Mouse (Mus musculus) midbrain, embryonic 13.5 days (tissue): Measurements from ENCODE around the gene Poldip3. TPM values are rescaled to one million over a fixed set of nuclear protein-coding genes. Genes with fewer than 3 reads are reported as not detected.

Experiments
- ATAC-seq: fragments of 200-750 bp; cut with Nextera tagmentation; 2 replicates; pipeline ENCODE4 v1.8.0; 2017; ENCODE audit warnings: mild to moderate bottlenecking, moderate TSS enrichment, moderate library complexity
- H3K27ac ChIP-seq: fragments of 300-500 bp; sonication (generic); 2 replicates; pipeline ENCODE4 v1.5.1; 2015; ENCODE audit warnings: inconsistent platforms, mild to moderate bottlenecking, moderate library complexity
- H3K27me3 ChIP-seq: fragments of 300-500 bp; sonication (generic); 2 replicates; pipeline ENCODE4 v1.6.1; 2015; ENCODE audit warnings: mild to moderate bottlenecking, inconsistent platforms
- H3K36me3 ChIP-seq: fragments of 300-500 bp; sonication (generic); 2 replicates; pipeline ENCODE4 v1.6.1; 2015; ENCODE audit warnings: mild to moderate bottlenecking, inconsistent platforms
- H3K4me1 ChIP-seq: fragments of 300-500 bp; sonication (generic); replicated peaks from 2 replicates; pipeline ENCODE4 v1.6.1; 2015; ENCODE audit warnings: inconsistent platforms
- H3K4me2 ChIP-seq: fragments of 300-500 bp; sonication (generic); replicated peaks from 2 replicates; pipeline ENCODE4 v1.6.1; 2015; ENCODE audit warnings: moderate library complexity, mild to moderate bottlenecking, inconsistent platforms
- H3K4me3 ChIP-seq: fragments of 300-500 bp; sonication (generic); replicated peaks from 2 replicates; pipeline ENCODE4 v1.5.1; 2015; ENCODE audit warnings: mild to moderate bottlenecking, inconsistent platforms
- H3K9ac ChIP-seq: fragments of 300-500 bp; sonication (generic); replicated peaks from 2 replicates; pipeline ENCODE4 v1.6.1; 2015; ENCODE audit warnings: mild to moderate bottlenecking, inconsistent platforms
- H3K9me3 ChIP-seq: fragments of 300-500 bp; sonication (generic); 2 replicates; pipeline ENCODE4 v1.6.1; 2016; ENCODE audit warnings: mild to moderate bottlenecking, inconsistent platforms
- WGBS: fragments of 180-500 bp; shearing (Covaris S2); methylation state at CpG from one replicate; pipeline ENCODE4 v1.1.7; 2015; 5-methylcytosine and 5-hydroxymethylcytosine counted together
- polyA plus RNA-seq: library from polyadenylated mRNA; unstranded; fragments of >200 nt; fragmentation: Nextera tagmentation; extraction: Ambion mirVana; gene quantifications from 2 replicates; pipeline ENCODE4 v1.2.1, GENCODE M21; 2015

Poldip3 gene
- polyA plus RNA-seq, 1 experiment from 2014 or later: 166 TPM

- no peak overlapping the region for H3K9ac ChIP-seq
- 0 out of 2 replicates have a peak, but pooled peaks cover 3% of the 10 kb centered on the region for H3K27me3 ChIP-seq
- no peaks in the 10 kb centered on the region for H3K9me3 ChIP-seq
- H3K4me1 ChIP-seq: peaks cover 28% of the 10 kb centered on the region
- H3K4me3 ChIP-seq: no peak overlapping the region
- WGBS: 70% methylated on average over 7 of the region's 7 CpGs
- no peak for ATAC-seq
- no peak overlapping the region for H3K4me2 ChIP-seq
- H3K36me3 ChIP-seq: peaks cover 55% of the 10 kb centered on the region
- 0 out of 2 replicates have a peak overlapping the region, but pooled peaks have one; percentile 3 for H3K27ac ChIP-seq
These were observed 30.8 kb downstream of the Poldip3 start for GRCm38 (mm10) chr15:83118360-83118759.

- H3K27ac ChIP-seq: no peak overlapping the region
- H3K9me3 ChIP-seq: no peaks in the 10 kb centered on the region
- no peak overlapping the region for H3K4me3 ChIP-seq
- H3K4me2 ChIP-seq: no peak overlapping the region
- no peak overlapping the region for H3K9ac ChIP-seq
- 0 out of 2 replicates have a peak, but pooled peaks cover 3% of the 10 kb centered on the region for H3K27me3 ChIP-seq
- ATAC-seq: no peak
- peaks cover 35% of the 10 kb centered on the region for H3K4me1 ChIP-seq
- peaks cover 54% of the 10 kb centered on the region for H3K36me3 ChIP-seq
- 32% methylated on average over 6 of the region's 6 CpGs for WGBS
These were observed 34.1 kb downstream of the Poldip3 start for GRCm38 (mm10) chr15:83115071-83115470.

DNA sequence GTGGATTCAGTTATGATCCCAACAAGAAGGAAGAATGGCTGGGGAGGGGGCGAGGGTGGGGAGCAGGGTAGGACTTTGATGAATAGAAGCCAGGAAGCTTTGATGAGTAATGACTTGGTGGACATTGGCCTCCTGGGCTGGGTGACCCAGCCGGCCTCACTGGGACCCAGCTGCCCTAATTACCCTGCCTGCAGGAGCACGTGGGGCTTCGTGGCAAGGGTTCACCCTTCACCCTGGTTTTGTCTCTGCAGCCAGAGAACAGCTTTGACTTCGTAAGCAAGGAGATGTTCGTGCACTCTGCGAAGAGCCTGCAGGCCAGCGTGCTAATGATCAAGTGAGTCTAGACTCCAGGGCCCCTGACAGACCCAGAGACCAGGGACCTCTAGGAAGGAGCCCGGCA, 35.1 kb downstream of the Poldip3 start:
- H3K27ac ChIP-seq: no peak overlapping the region
- H3K36me3 ChIP-seq: peaks cover 45% of the 10 kb centered on the region
- 0 out of 2 replicates have a peak, but pooled peaks cover 3% of the 10 kb centered on the region for H3K27me3 ChIP-seq
- 0 out of 2 replicates have a peak overlapping the region, but pooled peaks have one; percentile 29 for H3K9ac ChIP-seq
- no peak overlapping the region for H3K4me3 ChIP-seq
- WGBS: 72% methylated on average over 9 of the region's 9 CpGs
- H3K4me1 ChIP-seq: peaks cover 35% of the 10 kb centered on the region
- ATAC-seq: no peak
- no peak overlapping the region for H3K4me2 ChIP-seq
- no peaks in the 10 kb centered on the region for H3K9me3 ChIP-seq

GRCm38 (mm10) chr15:83112898-83113297, 36.3 kb downstream of the Poldip3 start:
- WGBS: 12% methylated on average over 9 of the region's 11 CpGs
- ATAC-seq: peak; percentile 59; the same call in 1 of the 2 replicates
- Histone ChIP-seq H3K4me2 (0 out of 2 replicates have a peak overlapping the region, but pooled peaks have one; percentile 19), H3K9me3 (no peaks in the 10 kb centered on the region), H3K4me3 (no peak overlapping the region), H3K9ac (0 out of 2 replicates have a peak overlapping the region, but pooled peaks have one; percentile 44), H3K4me1 (peaks cover 30% of the 10 kb centered on the region), H3K36me3 (peaks cover 35% of the 10 kb centered on the region), H3K27me3 (0 out of 2 replicates have a peak, but pooled peaks cover 3% of the 10 kb centered on the region), H3K27ac (no peak overlapping the region)

DNA sequence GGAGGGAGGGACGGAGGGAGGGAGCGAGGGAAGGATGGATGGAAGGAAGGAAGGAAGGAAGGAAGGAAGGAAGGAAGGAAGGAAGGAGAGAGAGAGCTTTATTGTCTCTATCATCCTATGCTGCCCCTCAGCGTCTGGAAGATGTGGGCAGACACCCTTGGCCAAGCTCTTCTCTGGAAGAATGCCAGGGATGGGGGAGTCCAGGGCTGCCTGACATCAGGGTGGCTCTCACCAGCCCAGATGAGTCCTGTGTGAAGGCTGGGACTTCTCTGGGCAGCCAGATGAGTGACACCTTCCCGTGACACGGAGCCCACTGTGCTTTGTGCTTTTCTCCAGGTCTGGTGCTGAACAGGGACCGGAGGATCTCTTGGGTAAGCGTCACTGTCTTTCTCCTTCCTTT, 37.3 kb downstream of the Poldip3 start:
- Histone ChIP-seq H3K27me3 (0 out of 2 replicates have a peak, but pooled peaks cover 3% of the 10 kb centered on the region), H3K4me1 (peaks cover 36% of the 10 kb centered on the region), H3K4me3 (no peak overlapping the region), H3K4me2 (no peak overlapping the region), H3K9ac (no peak overlapping the region), H3K36me3 (peaks cover 24% of the 10 kb centered on the region), H3K27ac (no peak overlapping the region), H3K9me3 (no peaks in the 10 kb centered on the region)
- ATAC-seq: no peak
- WGBS: 88% methylated on average over 7 of the region's 7 CpGs

DNA sequence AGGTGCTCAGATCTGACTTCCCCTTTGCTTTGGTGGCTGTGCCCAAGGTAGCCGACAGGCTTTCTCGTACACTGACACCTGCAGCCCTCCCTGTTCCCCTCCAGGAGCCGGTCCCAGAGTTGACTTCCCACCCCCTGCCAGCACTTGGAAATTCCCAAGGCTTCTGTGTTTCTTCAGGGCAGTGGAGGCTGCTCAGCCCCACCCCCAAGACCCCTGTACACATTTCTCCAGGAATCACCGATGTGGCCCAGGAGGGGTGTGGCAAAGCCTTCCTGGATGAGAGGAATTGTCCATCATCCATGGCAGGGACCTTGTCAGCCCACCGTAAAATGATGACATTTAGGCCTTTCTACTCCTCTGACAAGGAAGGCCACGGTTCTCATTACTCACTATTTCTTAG, 37.9 kb downstream of the Poldip3 start:
- no peak overlapping the region for H3K9ac ChIP-seq
- 0 out of 2 replicates have a peak, but pooled peaks cover 3% of the 10 kb centered on the region for H3K27me3 ChIP-seq
- H3K9me3 ChIP-seq: no peaks in the 10 kb centered on the region
- peaks cover 39% of the 10 kb centered on the region for H3K4me1 ChIP-seq
- 55% methylated on average over 6 of the region's 6 CpGs for WGBS
- peaks cover 19% of the 10 kb centered on the region for H3K36me3 ChIP-seq
- ATAC-seq: no peak
- H3K4me2 ChIP-seq: no peak overlapping the region
- no peak overlapping the region for H3K4me3 ChIP-seq
- H3K27ac ChIP-seq: no peak overlapping the region

DNA sequence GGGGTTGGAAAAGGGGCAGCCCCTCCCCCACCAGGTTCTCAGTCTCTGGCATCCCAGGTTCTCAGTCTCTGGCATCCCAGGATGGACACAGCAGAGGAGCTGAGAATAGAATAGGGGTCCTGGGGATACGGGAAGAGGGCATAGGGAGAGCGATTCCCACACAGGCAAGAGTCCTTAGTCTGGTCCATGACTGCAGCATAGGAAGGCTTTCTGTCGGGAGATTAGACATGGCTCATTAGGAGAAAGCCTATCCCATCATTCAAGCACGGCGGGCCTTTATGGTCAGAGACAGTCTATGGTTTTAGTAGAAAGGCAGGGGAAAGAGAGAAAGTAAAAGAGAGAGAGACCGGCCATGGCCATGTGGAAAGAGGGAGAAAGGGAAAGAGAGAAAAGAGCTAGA, 41.4 kb downstream of the Poldip3 start:
- no peak for ATAC-seq
- Histone ChIP-seq H3K4me3 (no peak overlapping the region), H3K27me3 (no peaks in the 10 kb centered on the region), H3K27ac (no peak overlapping the region), H3K4me1 (peaks cover 22% of the 10 kb centered on the region), H3K4me2 (no peak overlapping the region), H3K9me3 (no peaks in the 10 kb centered on the region), H3K9ac (no peak overlapping the region; the same call in 1 of the 2 replicates), H3K36me3 (no peaks in the 10 kb centered on the region)
- WGBS: 28% methylated on average over 6 of the region's 6 CpGs

DNA sequence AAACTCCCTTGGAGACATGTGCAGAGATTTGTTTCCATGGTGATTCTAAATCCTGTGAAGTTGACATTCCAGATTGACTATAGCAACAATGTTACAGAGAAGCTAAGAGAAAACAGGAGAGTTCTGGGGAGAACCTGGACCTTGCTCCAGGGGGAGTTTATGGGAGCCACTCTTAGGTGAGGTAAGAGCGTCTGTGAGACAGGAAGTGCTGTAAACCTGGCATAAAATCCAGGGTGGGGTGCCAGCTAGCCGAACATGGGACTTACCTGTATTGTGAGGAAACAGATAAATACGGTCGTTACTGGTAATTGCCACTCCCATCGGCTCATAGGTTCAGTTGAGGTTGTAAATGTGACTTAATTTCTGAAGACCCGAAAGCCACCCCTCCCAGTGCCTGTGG, 42.8 kb downstream of the Poldip3 start:
- Histone ChIP-seq H3K4me1 (peaks cover 17% of the 10 kb centered on the region), H3K27ac (no peak overlapping the region), H3K27me3 (0 out of 2 replicates have a peak, but pooled peaks cover 3% of the 10 kb centered on the region), H3K36me3 (no peaks in the 10 kb centered on the region), H3K9ac (no peak overlapping the region), H3K4me2 (no peak overlapping the region), H3K9me3 (no peaks in the 10 kb centered on the region), H3K4me3 (no peak overlapping the region)
- 82% methylated on average over 6 of the region's 6 CpGs for WGBS
- ATAC-seq: no peak

- Histone ChIP-seq H3K4me1 (peaks cover 28% of the 10 kb centered on the region), H3K27ac (no peak overlapping the region), H3K36me3 (no peaks in the 10 kb centered on the region), H3K4me2 (no peak overlapping the region), H3K9me3 (no peaks in the 10 kb centered on the region), H3K27me3 (peaks cover 14% of the 10 kb centered on the region), H3K4me3 (no peak overlapping the region), H3K9ac (no peak overlapping the region)
- 94% methylated on average over 1 of the region's 1 CpGs for WGBS
- ATAC-seq: no peak
These were observed 46.1 kb downstream of the Poldip3 start for GRCm38 (mm10) chr15:83103111-83103510.

GRCm38 (mm10) chr15:83100332-83100662, 48.9 kb downstream of the Poldip3 start:
- Histone ChIP-seq H3K9ac (peak overlapping the region; percentile 62), H3K27me3 (peaks cover 20% of the 10 kb centered on the region), H3K27ac (no peak overlapping the region), H3K4me3 (peak overlapping the region; percentile 36), H3K36me3 (no peaks in the 10 kb centered on the region), H3K4me2 (peak overlapping the region; percentile 67), H3K4me1 (peaks cover 23% of the 10 kb centered on the region), H3K9me3 (no peaks in the 10 kb centered on the region)
- ATAC-seq: peak; percentile 65; the same call in 1 of the 2 replicates
- 10% methylated on average over 8 of the region's 8 CpGs for WGBS

DNA sequence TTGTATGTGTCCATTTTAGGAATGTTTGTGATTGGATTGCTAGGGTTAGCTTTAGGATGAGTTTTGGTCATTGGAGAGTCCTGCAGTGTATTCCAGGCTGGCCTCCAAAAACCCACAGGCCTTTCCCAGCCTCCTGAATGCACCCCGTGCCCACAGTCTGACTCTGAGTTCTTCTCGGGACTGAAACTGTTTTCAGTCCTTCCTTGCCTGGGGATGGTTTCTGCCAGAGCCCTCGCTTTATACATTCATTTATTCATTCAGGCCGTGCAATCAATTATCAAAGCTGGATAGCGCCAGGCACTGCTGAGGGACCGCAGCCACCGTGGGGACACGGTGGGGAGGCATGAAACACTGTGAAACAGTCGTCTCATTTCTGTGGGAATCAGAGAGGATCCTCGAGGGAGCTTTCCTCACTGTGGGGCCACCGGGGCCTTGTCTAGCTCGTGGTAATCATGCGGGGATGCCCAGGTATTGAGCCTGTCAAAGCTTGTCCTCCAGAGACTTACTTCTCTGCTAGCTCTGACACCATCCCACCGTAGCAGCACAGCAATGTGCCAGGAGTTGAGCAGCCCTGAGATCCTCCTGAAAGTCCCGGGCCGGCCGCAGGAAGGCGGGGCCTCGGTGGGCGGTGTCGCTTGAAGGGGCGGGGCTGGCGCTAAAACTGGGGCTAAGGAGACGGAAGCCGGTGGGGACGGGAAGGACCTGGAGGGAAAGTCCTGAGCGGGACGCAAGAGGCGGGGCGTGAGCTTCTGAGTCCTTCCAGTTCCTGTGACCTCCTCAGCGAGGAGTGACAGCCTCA, 49.5 kb downstream of the Poldip3 start:
- Histone ChIP-seq H3K27ac (0 out of 2 replicates have a peak overlapping the region, but pooled peaks have one; percentile 25), H3K9me3 (no peaks in the 10 kb centered on the region), H3K4me3 (peak overlapping the region; percentile 36), H3K4me1 (peaks cover 23% of the 10 kb centered on the region), H3K36me3 (no peaks in the 10 kb centered on the region), H3K27me3 (peaks cover 20% of the 10 kb centered on the region), H3K4me2 (peak overlapping the region; percentile 67), H3K9ac (peak overlapping the region; percentile 62)
- under 1% methylated on average over 31 of the region's 31 CpGs for WGBS
- peak; percentile 80 for ATAC-seq

DNA sequence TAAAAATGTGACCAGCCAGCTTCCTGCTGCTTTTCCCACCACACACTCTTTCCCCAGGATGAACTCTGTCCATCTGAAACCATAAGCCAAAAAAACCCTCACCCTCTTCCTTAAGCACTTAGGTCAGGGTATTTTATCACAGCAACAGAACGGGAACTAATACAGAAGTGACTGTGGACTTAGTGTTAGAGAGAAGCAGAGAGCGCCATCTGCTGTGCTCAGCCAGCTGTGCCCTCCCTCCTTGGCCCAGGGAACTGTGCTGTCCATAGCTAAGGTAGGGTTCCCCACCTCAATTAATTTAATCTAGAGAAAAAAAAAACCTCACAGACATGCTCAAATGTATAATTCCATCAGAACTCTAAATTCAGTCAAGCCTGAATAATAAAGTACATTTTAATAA, 53.2 kb downstream of the Poldip3 start:
- Histone ChIP-seq H3K4me1 (peaks cover 23% of the 10 kb centered on the region), H3K4me3 (no peak overlapping the region), H3K9ac (no peak overlapping the region), H3K4me2 (no peak overlapping the region), H3K27ac (no peak overlapping the region), H3K36me3 (no peaks in the 10 kb centered on the region), H3K27me3 (peaks cover 17% of the 10 kb centered on the region), H3K9me3 (no peaks in the 10 kb centered on the region)
- no peak for ATAC-seq
- 52% methylated on average over 2 of the region's 2 CpGs for WGBS
